8 mouse cellular contexts compared by ENCODE assay signal in genomic region chr10:69571422-69571821, GRCm38 (mm10).
DNase-seq lines count a peak whose midpoint lies in the region; ATAC-seq and TF ChIP-seq lines count a peak whose summit lies in the region.

No protein-coding gene starts in this region.

- no peak for TF ChIP-seq CTCF in kidney, postnatal 0 days (IDR thresholded peaks at IDR 0.05; ENCODE audit: low read depth)

- no peaks in the 10 kb centered on the region for H3K27me3 ChIP-seq in kidney, postnatal 0 days (ENCODE audit: insufficient read depth, low read length)
- H3K27me3 ChIP-seq in hindbrain, embryonic 10.5 days (ENCODE audit: insufficient read depth, poor library complexity, severe bottlenecking) = peaks cover 49% of the 10 kb centered on the region
- H3K27me3 ChIP-seq in midbrain, embryonic 14.5 days (ENCODE audit: control insufficient read depth, insufficient read depth, low read length) = no peaks in the 10 kb centered on the region

- 0 out of 2 replicates have a peak, but pooled peaks cover 3% of the 10 kb centered on the region for H3K4me1 ChIP-seq in kidney, postnatal 0 days (replicated peaks; ENCODE audit: insufficient read depth, low read length)
- H3K4me1 ChIP-seq in brown adipose tissue, adult 24 weeks (ENCODE audit: control insufficient read depth, insufficient read depth, insufficient read length, low read length) = peaks cover 3% of the 10 kb centered on the region
- H3K4me1 ChIP-seq in hindbrain, embryonic 10.5 days (replicated peaks) = peaks cover 57% of the 10 kb centered on the region
- H3K4me1 ChIP-seq in midbrain, embryonic 14.5 days (ENCODE audit: control insufficient read depth, insufficient read depth, low read length) = peaks cover 49% of the 10 kb centered on the region

- peak overlapping the region; percentile 13; the same call in 1 of the 2 replicates for H3K27ac ChIP-seq in kidney, postnatal 0 days
- H3K27ac ChIP-seq in brown adipose tissue, adult 24 weeks (replicated peaks; ENCODE audit: low read depth, low read length) = no peak overlapping the region
- H3K27ac ChIP-seq in hindbrain, embryonic 10.5 days = peak overlapping the region; percentile 40; the same call in 1 of the 2 replicates
- H3K27ac ChIP-seq in midbrain, embryonic 14.5 days (replicated peaks; ENCODE audit: low read depth, low read length) = no peak overlapping the region

- peak; percentile 69 for DNase-seq in kidney, postnatal 0 days (ENCODE audit: low spot score)
- no peak for DNase-seq in kidney, postnatal 36 days
- DNase-seq in hindbrain, embryonic 10.5 days (ENCODE audit: low spot score) = peak; percentile 25
- DNase-seq in midbrain, embryonic 14.5 days = no peak
- no peak for DNase-seq in cerebellum, postnatal 4 days (ENCODE audit: low spot score in 2 of 2)
- DNase-seq in frontal cortex, postnatal 25 days (ENCODE audit: low spot score in 2 of 2) = no peak
- no peak for DNase-seq in gastrocnemius, postnatal 14 days

- H3K9ac ChIP-seq in kidney, postnatal 0 days (ENCODE audit: low read depth, low read length) = peak overlapping the region; percentile 48; the same call in 1 of the 2 replicates
- no peak overlapping the region for H3K9ac ChIP-seq in midbrain, embryonic 14.5 days (replicated peaks; ENCODE audit: low read length)

- peak overlapping the region; percentile 78 for H3K4me2 ChIP-seq in kidney, postnatal 0 days (ENCODE audit: low read length)
- peak overlapping the region; percentile 36 for H3K4me2 ChIP-seq in midbrain, embryonic 14.5 days (ENCODE audit: low read length)

- no peak for ATAC-seq in kidney, postnatal 0 days (replicated peaks; ENCODE audit: low FRiP score, low read depth)
- ATAC-seq in midbrain, embryonic 14.5 days (ENCODE audit: low FRiP score, low TSS enrichment) = no peak

- intact Hi-C loops in gastrocnemius, postnatal 14 days (cut with DNase I; ENCODE audit: low total_unique reads) = no loop called here

- WGBS in kidney, postnatal 0 days = 1% methylated on average over 8 of the region's 8 CpGs
- WGBS in hindbrain, embryonic 10.5 days = 2% methylated on average over 8 of the region's 8 CpGs
- WGBS in midbrain, embryonic 14.5 days = 3% methylated on average over 8 of the region's 8 CpGs

- H3K9me3 ChIP-seq in kidney, postnatal 0 days (replicated peaks; ENCODE audit: low read length) = no peaks in the 10 kb centered on the region
- H3K9me3 ChIP-seq in hindbrain, embryonic 10.5 days = no peaks in the 10 kb centered on the region
- H3K9me3 ChIP-seq in midbrain, embryonic 14.5 days (ENCODE audit: control insufficient read depth, low read length) = no peaks in the 10 kb centered on the region

- H3K36me3 ChIP-seq in kidney, postnatal 0 days (ENCODE audit: insufficient read depth, low read length) = no peaks in the 10 kb centered on the region
- no peaks in the 10 kb centered on the region for H3K36me3 ChIP-seq in hindbrain, embryonic 10.5 days
- no peaks in the 10 kb centered on the region for H3K36me3 ChIP-seq in midbrain, embryonic 14.5 days (ENCODE audit: control insufficient read depth, insufficient read depth, low read length)

- H3K4me3 ChIP-seq in kidney, postnatal 0 days (replicated peaks; ENCODE audit: low read depth, low read length) = peak overlapping the region; percentile 35
- H3K4me3 ChIP-seq in brown adipose tissue, adult 24 weeks (ENCODE audit: insufficient read depth, low read depth, low read length) = peak overlapping the region; percentile 43
- H3K4me3 ChIP-seq in hindbrain, embryonic 10.5 days = peak overlapping the region; percentile 44
- 0 out of 2 replicates have a peak overlapping the region, but pooled peaks have one; percentile 1 for H3K4me3 ChIP-seq in midbrain, embryonic 14.5 days (replicated peaks; ENCODE audit: low read depth, low read length)

Comparison
In these comparisons a context has a peak if more than half of its experiments do, and no peak if none do; other contexts are left out.
1. DNase-seq: peak in kidney, postnatal 0 days (single experiment) and hindbrain, embryonic 10.5 days (single experiment); none in kidney, postnatal 36 days (0 of 2), midbrain, embryonic 14.5 days (single experiment), cerebellum, postnatal 4 days (0 of 2), frontal cortex, postnatal 25 days (0 of 2) and gastrocnemius, postnatal 14 days (single experiment).
2. H3K27ac ChIP-seq: peak in kidney, postnatal 0 days (single experiment) and hindbrain, embryonic 10.5 days (single experiment); none in brown adipose tissue, adult 24 weeks (single experiment) and midbrain, embryonic 14.5 days (single experiment).
3. Peak in every context shown above with its lines, with median percentiles within 50 percentile points of each other: H3K4me3 ChIP-seq.